Mouse (Mus musculus): ENCODE results near the gene Tubd1. TPM values are rescaled to one million over a fixed set of nuclear protein-coding genes. Genes with fewer than 3 reads are reported as not detected.

The Tubd1 gene
- total RNA-seq, 2 experiments from 2014 or later: 20.1 to 31.6 TPM

GRCm38 (mm10) chr11:86581943-86582542 lies 37.3 kb downstream of the Tubd1 start:
- ATAC-seq (replicated peaks; ENCODE audit: low FRiP score, poor library complexity, severe bottlenecking): peak; percentile 30; the same call in 1 of the 2 replicates

DNA sequence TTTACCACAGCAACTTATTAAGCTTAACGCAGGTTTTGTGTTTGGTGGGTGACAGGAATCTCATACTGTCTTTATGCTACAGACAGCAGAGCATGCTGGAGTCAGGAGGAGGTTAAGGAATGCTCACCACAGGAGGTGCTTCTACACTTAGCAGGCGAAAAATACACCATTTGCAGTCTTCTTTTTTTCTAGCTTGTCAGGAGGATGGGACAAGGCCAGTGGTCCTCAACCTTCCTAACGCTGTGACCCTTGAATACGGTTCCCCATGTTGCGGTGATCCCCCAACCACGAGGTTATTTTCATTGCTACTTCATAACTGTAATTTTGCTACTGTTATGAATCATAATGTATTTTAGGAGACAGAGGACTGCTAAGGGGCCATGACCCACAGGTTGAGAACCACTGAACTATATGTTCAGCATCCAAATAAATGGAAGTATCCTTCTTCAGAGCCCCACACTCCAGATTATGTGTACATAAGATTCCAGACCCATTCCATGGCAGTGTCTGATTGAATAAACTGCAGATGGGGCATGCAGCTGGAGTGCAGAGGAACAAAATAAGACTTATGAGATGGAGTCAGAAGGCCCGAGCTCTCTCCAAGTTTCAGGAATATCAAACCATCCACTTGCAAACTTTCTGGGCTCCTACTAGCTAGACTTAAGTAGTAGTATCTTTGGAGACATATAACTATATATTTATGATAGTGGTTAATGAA lies 37.9 kb downstream of the Tubd1 start:
- ATAC-seq (replicated peaks; ENCODE audit: low FRiP score, poor library complexity, severe bottlenecking): no peak

DNA sequence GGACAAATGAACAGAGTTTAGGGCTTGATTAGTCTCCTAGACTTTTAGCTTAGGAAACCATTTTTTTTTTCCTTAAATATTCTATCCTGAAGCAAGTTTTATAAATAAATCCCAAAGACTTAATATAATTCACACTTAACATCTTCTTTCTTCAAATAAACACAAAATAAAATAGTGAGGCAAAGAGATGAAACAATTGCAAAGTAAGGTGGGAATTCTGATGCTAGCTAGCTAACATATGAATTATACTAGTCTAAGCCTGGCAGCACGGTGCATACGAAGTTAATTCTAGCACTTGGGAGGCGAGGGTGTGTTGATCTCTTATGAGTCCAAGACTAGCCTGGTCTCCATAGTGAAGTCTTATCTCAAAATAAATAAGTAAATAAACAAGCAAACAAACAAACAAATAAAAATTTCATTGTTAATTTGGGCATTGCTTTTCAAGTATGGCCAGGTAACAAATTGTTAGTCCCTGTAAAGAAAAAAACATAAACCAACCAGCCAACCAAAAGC lies 38.6 kb downstream of the Tubd1 start:
- ATAC-seq (replicated peaks; ENCODE audit: low FRiP score, poor library complexity, severe bottlenecking): no peak

DNA sequence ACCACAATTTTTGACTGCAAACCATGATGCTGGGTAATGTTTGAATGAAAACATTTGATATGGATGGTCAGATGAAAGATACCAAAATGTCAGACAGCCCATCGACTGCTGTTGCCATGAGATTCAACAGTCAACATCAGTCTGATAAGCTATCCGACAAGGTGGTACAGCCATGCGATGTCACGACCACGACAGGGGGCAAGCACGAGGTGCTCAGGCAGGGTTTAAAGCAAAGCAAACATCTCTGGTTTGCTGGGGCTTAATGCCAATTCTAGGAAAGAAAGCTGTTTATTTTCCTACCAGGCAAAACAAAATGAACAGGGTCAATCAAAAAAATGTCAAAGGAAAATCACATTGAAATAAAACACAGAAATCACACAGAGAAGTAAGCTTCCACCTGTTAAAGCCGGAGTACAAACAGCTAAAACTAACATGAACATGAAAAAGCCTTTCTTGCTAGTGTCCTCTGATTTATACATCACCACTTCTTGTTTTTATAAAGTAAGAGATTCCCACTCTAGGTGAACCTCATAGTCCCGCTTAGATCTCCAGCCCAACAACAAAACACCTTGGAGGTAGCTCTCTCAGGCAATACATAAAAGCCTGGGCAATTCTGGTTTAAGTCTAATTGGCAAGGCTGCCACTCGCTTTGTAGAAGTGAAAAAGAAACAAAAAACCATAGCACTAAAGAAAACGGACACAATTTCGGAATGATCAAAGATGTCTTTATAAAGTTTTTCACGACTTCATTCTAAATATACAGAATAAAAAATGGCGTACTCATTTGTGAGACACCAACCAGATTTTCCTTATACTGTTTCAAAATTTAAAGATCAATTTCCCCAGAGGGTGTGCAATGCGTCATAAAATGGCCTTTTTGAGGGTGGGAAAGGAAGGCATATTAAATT lies 39.5 kb downstream of the Tubd1 start:
- ATAC-seq (replicated peaks; ENCODE audit: low FRiP score, poor library complexity, severe bottlenecking): no peak

- no peak for ATAC-seq (replicated peaks; ENCODE audit: low FRiP score, poor library complexity, severe bottlenecking)
Measured at GRCm38 (mm10) chr11:86584898-86585597, 40.3 kb downstream of the Tubd1 start.

GRCm38 (mm10) chr11:86585598-86585984 lies 40.8 kb downstream of the Tubd1 start:
- no peak for ATAC-seq (replicated peaks; ENCODE audit: low FRiP score, poor library complexity, severe bottlenecking)

- peak; percentile 41; the same call in 1 of the 2 replicates for ATAC-seq (replicated peaks; ENCODE audit: low FRiP score, poor library complexity, severe bottlenecking)
Measured at GRCm38 (mm10) chr11:86586177-86586867, 41.5 kb downstream of the Tubd1 start.

- peak; percentile 47 for ATAC-seq (replicated peaks; ENCODE audit: low FRiP score, poor library complexity, severe bottlenecking)
Measured at GRCm38 (mm10) chr11:86586868-86587792, 42.3 kb downstream of the Tubd1 start.

GRCm38 (mm10) chr11:86587830-86588229 lies 43.0 kb downstream of the Tubd1 start:
- ATAC-seq (replicated peaks; ENCODE audit: low FRiP score, poor library complexity, severe bottlenecking): peak; percentile 47; the same call in 1 of the 2 replicates

GRCm38 (mm10) chr11:86588583-86589298 lies 44.0 kb downstream of the Tubd1 start:
- ATAC-seq (replicated peaks; ENCODE audit: low FRiP score, poor library complexity, severe bottlenecking): no peak

DNA sequence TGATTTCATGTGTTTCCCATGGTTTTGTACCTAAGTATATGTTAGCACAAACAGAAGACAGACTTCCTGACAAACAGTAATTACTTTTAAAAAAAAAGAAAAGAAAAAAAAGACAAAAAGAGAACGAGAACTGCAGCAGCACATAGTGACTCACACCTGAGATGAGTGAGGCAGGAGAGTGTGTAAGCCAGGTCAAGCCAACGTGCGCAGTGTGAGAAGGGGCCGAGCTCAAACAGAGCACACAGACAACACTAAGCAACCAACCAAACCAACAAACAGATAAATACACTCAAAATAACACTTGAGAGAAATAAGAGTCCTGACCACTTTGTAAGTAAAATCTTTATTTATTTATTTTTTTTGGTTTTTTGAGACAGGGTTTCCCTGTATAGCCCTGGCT lies 45.3 kb downstream of the Tubd1 start:
- no peak for ATAC-seq (replicated peaks; ENCODE audit: low FRiP score, poor library complexity, severe bottlenecking)

- no peak for ATAC-seq (replicated peaks; ENCODE audit: low FRiP score, poor library complexity, severe bottlenecking)
Measured at GRCm38 (mm10) chr11:86590579-86590978, 45.8 kb downstream of the Tubd1 start.

- ATAC-seq (replicated peaks; ENCODE audit: low FRiP score, poor library complexity, severe bottlenecking): no peak
Measured at GRCm38 (mm10) chr11:86591301-86591845, 46.6 kb downstream of the Tubd1 start.

GRCm38 (mm10) chr11:86591931-86592616 lies 47.3 kb downstream of the Tubd1 start:
- ATAC-seq (replicated peaks; ENCODE audit: low FRiP score, poor library complexity, severe bottlenecking): no peak

- no peak for ATAC-seq (replicated peaks; ENCODE audit: low FRiP score, poor library complexity, severe bottlenecking)
Measured at GRCm38 (mm10) chr11:86592993-86593392, 48.2 kb downstream of the Tubd1 start.

- no peak for ATAC-seq (replicated peaks; ENCODE audit: low FRiP score, poor library complexity, severe bottlenecking)
Measured at GRCm38 (mm10) chr11:86593443-86593842, 48.7 kb downstream of the Tubd1 start.

Data from erythroid progenitor cell, adult 5-6 weeks (primary cell).